Mouse (Mus musculus) kidney, adult 2 months (tissue): ENCODE data around the gene Olfr1441.

Experiments used
- CTCF ChIP-seq: fragments of 200-500 bp; conservative IDR thresholded peaks from 2 replicates; pipeline ENCODE4 v1.5.1; 2011; ENCODE audit warnings: low read depth, mild to moderate bottlenecking, control low read depth, low read length, moderate library complexity, mixed read lengths; ENCODE audit not compliant: insufficient read depth, insufficient read length
- POLR2A ChIP-seq: fragments of 200-500 bp; IDR thresholded peaks from one replicate; pipeline ENCODE4 v1.6.1; 2011; ENCODE audit warnings: low read depth, low read length, control low read depth

GRCm38 (mm10) chr19:12374465-12375025 lies 42.7 kb upstream of the Olfr1441 start:
- TF ChIP-seq CTCF (no peak), POLR2A (no peak)
